Mouse (Mus musculus): Measurements from ENCODE around the gene U2af1l4.
A peak's percentile ranks its signal among the peaks of the same experiment; 100 is the strongest.

Gene U2af1l4

GRCm38 (mm10) chr7:30588676-30589434 is 25.8 kb downstream of the U2af1l4 start, which contains the start of gene Kmt2b:
Gene Kmt2b, minus strand, starts transcription at chr7:30588726.
- DNase-seq, result peak; percentile 96

DNA sequence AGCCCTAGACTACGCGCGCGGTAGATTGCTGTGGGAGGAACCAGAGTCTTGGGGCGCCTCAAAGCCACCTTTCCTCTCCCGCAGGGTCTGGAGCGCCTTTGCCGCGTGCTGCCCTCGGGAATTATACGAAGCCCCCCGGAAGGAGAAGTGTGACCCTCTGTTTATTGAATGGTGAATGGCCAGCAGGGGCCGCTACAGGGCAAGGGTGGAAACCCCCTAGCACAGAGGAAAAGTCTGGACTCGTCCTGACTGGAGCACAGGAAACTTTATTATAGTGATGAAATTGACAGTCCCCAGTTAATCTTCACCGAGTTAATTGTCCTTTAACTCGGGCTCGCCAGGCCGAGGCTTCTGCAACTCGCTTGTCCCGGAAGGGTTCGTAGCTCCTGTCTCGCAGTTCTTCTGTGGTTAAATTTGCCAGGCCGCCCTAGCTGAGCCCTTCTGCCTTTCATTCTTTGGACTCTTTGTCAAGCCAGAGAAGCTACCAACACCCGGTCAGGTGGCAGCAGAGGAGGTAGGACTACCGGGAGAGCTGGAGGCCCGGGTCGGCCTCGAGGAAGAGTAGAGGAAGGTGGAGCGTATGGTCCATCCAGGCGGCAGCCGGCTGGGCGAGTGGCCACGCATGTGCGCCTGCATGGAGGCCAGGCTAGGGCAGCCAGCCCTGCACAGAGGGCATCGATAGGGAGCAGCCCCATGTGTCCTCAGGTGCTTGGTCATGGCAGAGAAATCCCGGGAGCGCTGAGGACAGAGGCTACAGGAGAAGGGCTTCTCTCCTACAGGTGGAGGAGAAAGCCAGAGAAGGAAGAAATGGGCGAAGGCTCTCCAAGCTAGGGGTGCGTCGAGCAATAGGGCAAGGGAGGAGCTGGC is 26.6 kb downstream of the U2af1l4 start:
- DNase-seq, result peak; percentile 80

GRCm38 (mm10) chr7:30590927-30591604 is 28.0 kb downstream of the U2af1l4 start:
- DNase-seq, result peak; percentile 14

- peak; percentile 21 for DNase-seq
Measured at GRCm38 (mm10) chr7:30591605-30591951, 28.5 kb downstream of the U2af1l4 start.

- DNase-seq, result no peak
Measured at GRCm38 (mm10) chr7:30592772-30593423, 29.8 kb downstream of the U2af1l4 start.

- DNase-seq, result no peak
Measured at GRCm38 (mm10) chr7:30593579-30594509, 30.7 kb downstream of the U2af1l4 start.

GRCm38 (mm10) chr7:30594510-30595024 is 31.5 kb downstream of the U2af1l4 start:
- DNase-seq, result no peak

DNA sequence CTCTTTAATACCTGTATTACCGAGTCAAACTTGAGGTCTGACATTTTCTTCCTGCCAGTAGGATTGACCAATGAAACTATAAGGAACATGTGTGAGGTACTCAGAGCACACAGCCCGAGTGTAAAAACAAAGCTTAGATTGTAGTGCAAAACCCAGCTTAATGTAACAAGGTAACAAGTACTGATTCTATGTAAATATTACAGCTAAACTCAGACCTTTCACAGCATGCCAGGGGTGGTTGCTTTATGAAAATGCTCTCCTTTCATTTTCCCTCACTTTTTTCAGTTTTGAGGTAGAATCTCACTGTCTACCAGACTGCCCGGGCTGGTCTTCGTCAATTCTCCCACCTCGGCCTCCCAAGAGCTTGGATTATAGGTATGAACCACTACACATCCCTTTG is 33.0 kb downstream of the U2af1l4 start:
- DNase-seq, result no peak

- no peak for DNase-seq
Measured at GRCm38 (mm10) chr7:30596811-30597210, 33.7 kb downstream of the U2af1l4 start.

DNA sequence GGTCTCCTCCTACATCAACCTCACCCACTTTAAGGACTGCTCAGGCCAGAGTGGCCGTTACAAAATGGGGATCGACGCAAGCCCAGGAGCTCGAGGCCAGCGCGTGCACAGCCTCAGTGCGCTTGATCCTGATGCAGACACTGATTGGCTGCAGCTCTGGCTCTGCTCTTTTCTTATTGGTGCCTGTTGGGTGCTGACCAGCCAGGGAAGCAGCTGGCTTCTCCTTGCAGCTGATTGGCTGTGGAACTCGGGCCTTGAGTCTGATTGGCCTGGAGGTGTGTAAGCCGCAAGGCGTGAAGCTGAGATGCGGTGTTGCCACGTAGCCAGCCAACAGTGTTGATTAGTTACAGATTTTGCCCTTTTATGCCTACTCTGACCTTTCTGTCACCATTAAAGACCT is 35.7 kb downstream of the U2af1l4 start, which contains the start of gene Zbtb32:
TSS of gene Zbtb32 (minus strand) at position 124 of the 400 bp plus-strand sequence.
- DNase-seq, result no peak

- peak; percentile 94 for DNase-seq
Measured at GRCm38 (mm10) chr7:30599933-30600353, 36.8 kb downstream of the U2af1l4 start.

DNA sequence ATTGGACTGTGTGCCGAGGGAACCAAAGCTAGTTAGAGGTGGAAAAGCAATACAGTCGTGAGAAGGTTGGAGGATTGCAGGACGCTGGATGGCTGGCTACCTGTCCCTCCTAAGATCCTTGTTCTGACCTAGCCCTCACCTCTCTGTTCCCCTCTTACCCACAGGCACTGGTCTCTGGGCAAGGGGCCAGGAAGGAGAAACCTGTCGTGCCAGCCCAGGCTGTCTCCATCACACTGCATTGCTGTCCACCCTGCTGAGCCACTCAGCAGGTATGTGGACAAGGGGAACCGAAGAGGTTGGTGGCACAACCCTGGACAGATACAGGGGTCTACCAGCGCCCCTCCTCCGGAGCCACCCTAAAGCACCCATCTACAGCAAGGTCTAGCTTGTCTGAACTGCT is 37.5 kb downstream of the U2af1l4 start:
- DNase-seq, result no peak

GRCm38 (mm10) chr7:30602583-30602982 is 39.5 kb downstream of the U2af1l4 start:
- DNase-seq, result no peak

DNA sequence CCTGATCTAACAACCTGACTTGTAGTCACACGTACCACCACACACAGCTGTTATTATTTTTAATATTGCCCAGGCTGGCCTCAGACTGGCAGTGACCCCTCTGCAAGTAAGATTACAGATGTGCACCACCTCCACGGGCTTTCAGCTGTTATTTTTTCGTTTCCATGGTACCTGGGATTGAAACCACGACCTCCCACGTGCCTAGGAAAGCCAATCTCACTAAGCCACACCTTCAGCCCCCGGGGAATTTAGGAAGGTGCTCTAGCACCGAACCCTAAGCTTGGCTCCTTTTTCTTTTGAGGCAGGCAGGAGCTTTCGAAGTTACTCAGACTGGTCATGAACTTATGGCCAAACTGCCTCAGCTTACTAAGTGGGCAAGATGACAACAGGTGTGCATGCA is 41.3 kb downstream of the U2af1l4 start:
- DNase-seq, result no peak

DNA sequence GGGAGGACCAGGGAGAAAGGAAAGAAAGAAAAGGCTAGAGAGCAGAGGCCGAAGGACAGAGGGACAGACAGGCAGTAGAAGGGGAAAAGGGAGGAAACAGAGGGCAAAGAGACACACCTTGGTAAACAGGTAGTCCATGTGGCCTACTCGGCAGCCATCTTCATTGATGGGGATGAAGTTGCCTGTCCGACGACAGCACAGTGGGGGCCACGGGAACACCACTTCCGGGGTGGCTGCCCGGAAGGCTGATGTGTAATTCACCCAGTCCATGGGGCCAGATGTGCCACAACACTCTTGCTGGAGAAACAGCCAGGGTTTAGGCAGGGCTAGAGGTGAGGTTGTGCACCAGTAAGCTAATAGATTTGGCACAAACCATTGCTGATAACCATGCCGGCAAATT is 41.8 kb downstream of the U2af1l4 start:
- DNase-seq, result no peak

GRCm38 (mm10) chr7:30607706-30608309 is 44.7 kb downstream of the U2af1l4 start:
- DNase-seq, result no peak

DNA sequence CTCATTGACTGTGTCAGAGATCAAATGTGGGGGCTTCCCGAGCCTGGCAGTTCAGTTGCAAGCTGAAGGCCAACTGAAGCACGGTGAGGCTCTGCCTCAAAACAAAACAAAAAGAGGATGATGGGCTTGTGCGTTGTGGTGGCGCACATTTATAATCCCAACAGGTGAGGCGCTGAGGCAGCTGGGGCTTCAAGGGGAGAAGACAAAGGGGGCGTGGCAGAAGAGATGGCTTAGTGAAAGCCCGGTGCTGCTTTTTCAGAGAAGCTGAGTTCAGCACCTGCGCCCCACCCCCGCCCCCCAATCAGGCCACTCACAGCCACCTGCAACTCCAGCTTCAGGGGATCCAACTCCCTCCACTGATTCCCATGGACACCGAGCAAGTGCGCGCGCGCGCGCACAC is 45.4 kb downstream of the U2af1l4 start:
- no peak for DNase-seq

DNA sequence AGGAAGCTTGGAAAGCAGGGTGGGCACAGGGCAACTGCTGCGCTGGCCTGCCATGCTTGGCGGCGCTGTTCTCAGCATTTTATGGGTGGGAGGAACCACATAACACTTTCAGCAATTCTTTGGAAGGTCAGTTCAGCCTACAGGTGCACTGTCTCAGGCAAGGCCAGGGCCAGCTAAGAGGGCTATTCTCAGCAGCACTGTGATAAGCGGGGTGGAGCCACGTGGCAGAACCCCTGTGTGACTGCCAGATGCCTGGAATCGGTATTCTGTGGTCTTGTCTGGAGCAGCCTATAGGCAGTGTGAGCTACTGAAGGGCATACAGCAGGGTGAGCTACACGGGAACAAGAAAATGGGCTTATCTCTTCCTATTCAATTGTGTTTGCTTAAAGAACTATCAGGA is 46.9 kb downstream of the U2af1l4 start:
- no peak for DNase-seq

- no peak for DNase-seq
Measured at GRCm38 (mm10) chr7:30612654-30613402, 49.7 kb downstream of the U2af1l4 start, which contains the start of gene Upk1a. Gene Upk1a, minus strand, starts transcription at chr7:30612847.

DNA sequence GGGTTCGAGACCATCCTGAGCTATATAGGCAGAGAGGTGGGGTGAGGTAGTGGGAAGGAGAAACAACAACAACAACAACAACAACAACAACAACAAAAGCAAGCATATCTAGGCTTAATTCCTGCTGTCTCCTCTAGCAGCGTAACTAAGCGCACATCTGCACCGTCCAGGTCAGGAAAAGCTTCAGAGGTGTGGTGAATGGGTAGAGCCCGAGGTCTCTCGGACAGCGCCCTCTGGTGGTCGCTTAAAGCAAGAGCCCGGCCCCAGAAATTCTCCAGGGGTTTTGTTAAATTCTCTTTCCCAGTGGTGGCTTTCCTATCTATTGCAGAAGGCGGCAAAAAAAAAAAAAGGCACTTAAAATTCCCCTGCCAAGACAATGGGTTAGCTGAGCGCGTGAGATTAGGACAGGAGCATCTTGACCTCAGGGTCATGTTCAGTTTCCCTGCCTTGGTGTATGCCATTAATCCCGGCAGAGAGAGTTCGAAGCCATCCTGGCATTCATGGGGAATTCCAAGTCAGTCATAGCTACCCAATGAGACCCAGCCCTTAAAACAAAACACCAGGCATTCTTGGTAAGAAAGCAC is 50.5 kb downstream of the U2af1l4 start:
- peak; percentile 45 for DNase-seq

Measured in cerebellum, adult 11 months (tissue).